Mouse (Mus musculus): ENCODE data around the gene Qrsl1. TPM values are rescaled to one million over a fixed set of nuclear protein-coding genes. Genes with fewer than 3 reads are reported as not detected.
"Not testable (repeated sequence)": the region's sequence is repeated elsewhere in the genome, so short reads cannot be mapped to it uniquely, and the experiment has no call there.

Qrsl1 gene
- polyA plus RNA-seq (2015; fragmentation: Nextera tagmentation; extraction: Ambion mirVana): 12.0 and 12.8 TPM in 2 replicates

- Histone ChIP-seq H3K27ac (ENCODE audit: low read depth, low read length) (peak within 1 kb of the TSS; percentile 67; the same call in 1 of the 2 replicates), H3K9ac (ENCODE audit: low read depth, low read length) (peak within 1 kb of the TSS; percentile 59), H3K9me3 (ENCODE audit: control insufficient read depth) (no peaks in the 10 kb centered on the region), H3K27me3 (replicated peaks; ENCODE audit: control insufficient read depth, insufficient read depth, low read length) (no peaks in the 10 kb centered on the region), H3K4me2 (replicated peaks; ENCODE audit: low read depth) (peak within 1 kb of the TSS; percentile 66), H3K4me3 (ENCODE audit: low read depth, low read length) (peak within 1 kb of the TSS; percentile 76), H3K4me1 (replicated peaks; ENCODE audit: control insufficient read depth, insufficient read depth, low read length) (no peaks in the 10 kb centered on the region; the same call in 1 of the 2 replicates), H3K36me3 (ENCODE audit: control insufficient read depth, insufficient read depth) (no peaks in the 10 kb centered on the region)
- under 1% methylated on average over 40 of the region's 40 CpGs for WGBS
- TF ChIP-seq CTCF (IDR thresholded peaks at IDR 0.05; ENCODE audit: low read depth): no peak; the same call in 1 of the 2 replicates
- ATAC-seq: peak; percentile 97
Observed at GRCm38 (mm10) chr10:43901578-43902194, at the start of gene Qrsl1, which contains the start of gene Rtn4ip1. TSS of gene Qrsl1 (minus strand) at chr10:43901745. TSS of gene Rtn4ip1 (plus strand) at chr10:43901807.

- H3K4me2 ChIP-seq (replicated peaks; ENCODE audit: low read depth): no peak overlapping the region
- no peaks in the 10 kb centered on the region for H3K9me3 ChIP-seq (ENCODE audit: control insufficient read depth)
- no peaks in the 10 kb centered on the region for H3K27me3 ChIP-seq (replicated peaks; ENCODE audit: control insufficient read depth, insufficient read depth, low read length)
- TF ChIP-seq CTCF (IDR thresholded peaks at IDR 0.05; ENCODE audit: low read depth): no peak
- no peak overlapping the region for H3K27ac ChIP-seq (ENCODE audit: low read depth, low read length)
- no peaks in the 10 kb centered on the region for H3K4me1 ChIP-seq (replicated peaks; ENCODE audit: control insufficient read depth, insufficient read depth, low read length)
- H3K36me3 ChIP-seq (ENCODE audit: control insufficient read depth, insufficient read depth): peaks cover 17% of the 10 kb centered on the region
- H3K4me3 ChIP-seq (ENCODE audit: low read depth, low read length): no peak overlapping the region
- WGBS: 77% methylated on average over 4 of the region's 4 CpGs
- no peak overlapping the region for H3K9ac ChIP-seq (ENCODE audit: low read depth, low read length)
- no peak for ATAC-seq
Observed at GRCm38 (mm10) chr10:43945435-43945834, 43.9 kb upstream of the Qrsl1 start.

DNA sequence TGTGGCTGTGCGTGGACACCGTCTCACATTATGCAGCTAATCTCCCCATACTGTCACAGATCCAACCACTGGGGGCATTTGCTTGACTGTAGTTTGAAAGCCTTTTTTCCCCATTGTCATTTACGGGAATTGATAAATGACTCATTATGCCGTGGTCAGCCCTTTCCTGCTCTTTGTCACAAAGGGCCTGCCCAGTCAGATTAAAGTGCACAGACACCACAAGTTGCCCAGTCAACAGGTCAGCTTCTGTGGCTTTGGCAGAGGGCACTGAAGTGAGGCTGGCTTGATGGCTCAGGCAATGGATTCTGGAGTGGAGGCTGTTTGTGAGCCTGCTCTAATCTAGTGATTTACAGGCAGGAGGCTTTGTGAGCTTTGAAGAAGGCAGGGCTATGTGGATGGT, 42.2 kb upstream of the Qrsl1 start:
- peaks cover 17% of the 10 kb centered on the region for H3K36me3 ChIP-seq (ENCODE audit: control insufficient read depth, insufficient read depth)
- no peak overlapping the region for H3K9ac ChIP-seq (ENCODE audit: low read depth, low read length)
- no peaks in the 10 kb centered on the region for H3K4me1 ChIP-seq (replicated peaks; ENCODE audit: control insufficient read depth, insufficient read depth, low read length)
- no peaks in the 10 kb centered on the region for H3K27me3 ChIP-seq (replicated peaks; ENCODE audit: control insufficient read depth, insufficient read depth, low read length)
- no peaks in the 10 kb centered on the region for H3K9me3 ChIP-seq (ENCODE audit: control insufficient read depth)
- no peak for ATAC-seq
- TF ChIP-seq CTCF (IDR thresholded peaks at IDR 0.05; ENCODE audit: low read depth): no peak
- 68% methylated on average over 4 of the region's 4 CpGs for WGBS
- H3K27ac ChIP-seq (ENCODE audit: low read depth, low read length): no peak overlapping the region
- H3K4me3 ChIP-seq (ENCODE audit: low read depth, low read length): no peak overlapping the region
- no peak overlapping the region for H3K4me2 ChIP-seq (replicated peaks; ENCODE audit: low read depth)

DNA sequence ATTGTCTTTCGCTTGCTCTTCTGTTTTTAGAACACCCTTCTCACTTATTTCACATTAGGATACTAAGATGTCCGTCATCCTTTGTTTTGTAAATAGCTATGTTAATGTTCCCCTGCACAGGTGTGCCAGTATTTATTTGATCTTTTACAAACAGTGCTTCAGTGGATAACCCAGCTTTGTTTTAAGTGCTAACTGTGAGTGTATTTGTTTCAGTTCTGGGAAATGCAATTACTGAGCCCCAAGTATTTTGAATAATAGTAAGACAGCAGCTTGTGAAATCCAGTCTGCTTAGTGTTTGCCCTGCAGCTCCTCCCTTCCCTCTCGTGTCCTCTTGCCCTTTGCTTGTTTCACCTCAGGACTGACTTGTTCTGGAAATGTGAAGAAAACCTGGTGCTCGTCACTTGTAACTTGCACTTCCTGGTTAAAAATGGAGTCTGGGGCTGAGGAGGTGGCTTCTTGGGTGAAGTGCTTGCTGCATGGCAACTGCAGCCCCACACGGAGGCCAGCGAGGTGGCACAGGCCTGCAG, 37.7 kb upstream of the Qrsl1 start:
- Histone ChIP-seq H3K9ac (ENCODE audit: low read depth, low read length) (no peak overlapping the region), H3K36me3 (ENCODE audit: control insufficient read depth, insufficient read depth) (0 out of 2 replicates have a peak, but pooled peaks cover 5% of the 10 kb centered on the region), H3K4me3 (ENCODE audit: low read depth, low read length) (no peak overlapping the region), H3K9me3 (ENCODE audit: control insufficient read depth) (no peaks in the 10 kb centered on the region), H3K4me2 (replicated peaks; ENCODE audit: low read depth) (no peak overlapping the region), H3K4me1 (replicated peaks; ENCODE audit: control insufficient read depth, insufficient read depth, low read length) (no peaks in the 10 kb centered on the region), H3K27ac (ENCODE audit: low read depth, low read length) (no peak overlapping the region), H3K27me3 (replicated peaks; ENCODE audit: control insufficient read depth, insufficient read depth, low read length) (no peaks in the 10 kb centered on the region)
- WGBS: 76% methylated on average over 6 of the region's 6 CpGs
- ATAC-seq: no peak
- no peak for TF ChIP-seq CTCF (IDR thresholded peaks at IDR 0.05; ENCODE audit: low read depth)

DNA sequence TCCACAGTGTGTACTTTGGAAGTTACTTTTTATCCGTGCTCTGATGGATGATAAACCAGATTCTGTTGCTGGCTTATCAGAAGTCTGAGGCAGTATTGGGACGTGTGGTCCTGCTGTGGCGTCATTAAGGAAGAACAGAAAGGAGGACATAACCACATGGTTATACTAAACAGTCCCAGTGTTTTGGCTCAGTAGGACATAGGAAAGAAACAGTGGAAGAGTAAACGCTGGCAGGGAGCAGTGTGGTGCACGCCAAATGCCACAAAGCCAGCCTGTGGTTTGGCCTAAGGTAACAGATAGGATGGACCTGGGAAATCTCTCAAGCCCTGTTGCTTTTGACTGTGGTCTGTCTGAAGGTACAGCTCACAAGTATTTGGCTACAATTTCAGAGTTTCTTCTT, 27.1 kb upstream of the Qrsl1 start:
- TF ChIP-seq CTCF (IDR thresholded peaks at IDR 0.05; ENCODE audit: low read depth): no peak
- no peak overlapping the region for H3K9ac ChIP-seq (ENCODE audit: low read depth, low read length)
- no peaks in the 10 kb centered on the region for H3K4me1 ChIP-seq (replicated peaks; ENCODE audit: control insufficient read depth, insufficient read depth, low read length)
- peaks cover 26% of the 10 kb centered on the region for H3K36me3 ChIP-seq (ENCODE audit: control insufficient read depth, insufficient read depth)
- no peaks in the 10 kb centered on the region for H3K27me3 ChIP-seq (replicated peaks; ENCODE audit: control insufficient read depth, insufficient read depth, low read length)
- H3K4me3 ChIP-seq (ENCODE audit: low read depth, low read length): no peak overlapping the region
- no peaks in the 10 kb centered on the region for H3K9me3 ChIP-seq (ENCODE audit: control insufficient read depth)
- no peak overlapping the region for H3K4me2 ChIP-seq (replicated peaks; ENCODE audit: low read depth)
- WGBS: 72% methylated on average over 5 of the region's 5 CpGs
- no peak for ATAC-seq
- H3K27ac ChIP-seq (ENCODE audit: low read depth, low read length): no peak overlapping the region

GRCm38 (mm10) chr10:43927736-43928135, 26.2 kb upstream of the Qrsl1 start:
- no peak for ATAC-seq
- no peak for TF ChIP-seq CTCF (IDR thresholded peaks at IDR 0.05; ENCODE audit: low read depth)
- H3K36me3 ChIP-seq (ENCODE audit: control insufficient read depth, insufficient read depth): peaks cover 29% of the 10 kb centered on the region
- H3K9me3 ChIP-seq (ENCODE audit: control insufficient read depth): no peaks in the 10 kb centered on the region
- WGBS: 73% methylated on average over 8 of the region's 8 CpGs
- no peaks in the 10 kb centered on the region for H3K27me3 ChIP-seq (replicated peaks; ENCODE audit: control insufficient read depth, insufficient read depth, low read length)
- no peak overlapping the region for H3K4me3 ChIP-seq (ENCODE audit: low read depth, low read length)
- H3K9ac ChIP-seq (ENCODE audit: low read depth, low read length): no peak overlapping the region
- no peaks in the 10 kb centered on the region for H3K4me1 ChIP-seq (replicated peaks; ENCODE audit: control insufficient read depth, insufficient read depth, low read length)
- H3K27ac ChIP-seq (ENCODE audit: low read depth, low read length): no peak overlapping the region
- H3K4me2 ChIP-seq (replicated peaks; ENCODE audit: low read depth): no peak overlapping the region

DNA sequence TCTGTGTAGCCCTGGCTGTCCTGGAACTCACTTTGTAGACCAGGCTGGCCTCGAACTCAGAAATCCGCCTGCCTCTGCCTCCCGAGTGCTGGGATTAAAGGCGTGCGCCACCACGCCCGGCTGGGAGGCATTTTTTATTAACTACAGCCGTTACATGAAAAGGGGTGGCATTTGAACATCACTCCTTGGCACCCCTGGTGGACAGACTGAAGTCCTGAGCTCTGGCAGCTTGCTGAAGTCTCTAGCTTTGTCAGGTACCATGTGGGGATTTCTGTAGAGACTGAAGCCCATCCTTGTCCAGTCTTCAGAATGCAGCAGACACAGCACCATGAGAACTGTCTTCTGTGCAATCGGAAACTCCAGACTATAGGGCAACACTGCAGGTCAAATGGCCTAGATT, 24.2 kb upstream of the Qrsl1 start:
- H3K27ac ChIP-seq (ENCODE audit: low read depth, low read length); ATAC-seq; H3K4me1 ChIP-seq (replicated peaks; ENCODE audit: control insufficient read depth, insufficient read depth, low read length); H3K4me2 ChIP-seq (replicated peaks; ENCODE audit: low read depth); H3K27me3 ChIP-seq (replicated peaks; ENCODE audit: control insufficient read depth, insufficient read depth, low read length); H3K4me3 ChIP-seq (ENCODE audit: low read depth, low read length); H3K9me3 ChIP-seq (ENCODE audit: control insufficient read depth); H3K9ac ChIP-seq (ENCODE audit: low read depth, low read length): not testable (repeated sequence)
- 89% methylated on average over 9 of the region's 9 CpGs for WGBS
- peaks cover 24% of the 10 kb centered on the region; the same call in 1 of the 2 replicates for H3K36me3 ChIP-seq (ENCODE audit: control insufficient read depth, insufficient read depth)

All from intestine, postnatal 0 days (tissue).